Mouse (Mus musculus): ENCODE results near the gene Ccnt1. TPM values are rescaled to one million over a fixed set of nuclear protein-coding genes. Genes with fewer than 3 reads are reported as not detected.

Gene Ccnt1
- polyA plus RNA-seq, 1 experiment from 2014 or later: 69.7 TPM

GRCm38 (mm10) chr15:98607557-98607956 is 36.8 kb upstream of the Ccnt1 start:
- Histone ChIP-seq H3K4me3 (peak overlapping the region; percentile 75), H3K27me3 (no peaks in the 10 kb centered on the region), H3K27ac (no peak overlapping the region), H3K9ac (peak overlapping the region; percentile 88), H3K36me3 (peaks cover 29% of the 10 kb centered on the region), H3K4me1 (replicated peaks) (peaks cover 48% of the 10 kb centered on the region), H3K9me3 (no peaks in the 10 kb centered on the region), H3K4me2 (peak overlapping the region; percentile 76)
- no peak for ATAC-seq (ENCODE audit: low FRiP score)
- 13% methylated on average over 4 of the region's 4 CpGs for WGBS

GRCm38 (mm10) chr15:98606739-98607138 is 36.0 kb upstream of the Ccnt1 start:
- Histone ChIP-seq H3K4me2 (peak overlapping the region; percentile 76; the same call in 1 of the 2 replicates), H3K27ac (no peak overlapping the region), H3K9ac (peak overlapping the region; percentile 88; the same call in 1 of the 2 replicates), H3K9me3 (no peaks in the 10 kb centered on the region), H3K4me3 (no peak overlapping the region), H3K27me3 (no peaks in the 10 kb centered on the region), H3K36me3 (peaks cover 38% of the 10 kb centered on the region), H3K4me1 (replicated peaks) (peaks cover 56% of the 10 kb centered on the region)
- WGBS: 71% methylated on average over 9 of the region's 9 CpGs
- no peak for ATAC-seq (ENCODE audit: low FRiP score)

- Histone ChIP-seq H3K4me3 (no peak overlapping the region), H3K4me1 (replicated peaks) (peaks cover 56% of the 10 kb centered on the region), H3K36me3 (peaks cover 43% of the 10 kb centered on the region), H3K27ac (no peak overlapping the region), H3K4me2 (no peak overlapping the region), H3K27me3 (no peaks in the 10 kb centered on the region), H3K9me3 (no peaks in the 10 kb centered on the region), H3K9ac (no peak overlapping the region)
- ATAC-seq (ENCODE audit: low FRiP score): no peak
- WGBS: 90% methylated on average over 12 of the region's 12 CpGs
Measured at GRCm38 (mm10) chr15:98606051-98606536, 35.4 kb upstream of the Ccnt1 start.

- Histone ChIP-seq H3K27me3 (no peaks in the 10 kb centered on the region), H3K4me1 (replicated peaks) (peaks cover 57% of the 10 kb centered on the region), H3K27ac (no peak overlapping the region), H3K9me3 (no peaks in the 10 kb centered on the region), H3K4me3 (no peak overlapping the region), H3K4me2 (no peak overlapping the region), H3K9ac (no peak overlapping the region), H3K36me3 (peaks cover 58% of the 10 kb centered on the region)
- WGBS: 96% methylated on average over 24 of the region's 24 CpGs
- ATAC-seq (ENCODE audit: low FRiP score): no peak
Measured at GRCm38 (mm10) chr15:98604041-98604575, 33.4 kb upstream of the Ccnt1 start.

GRCm38 (mm10) chr15:98602921-98603458 is 32.3 kb upstream of the Ccnt1 start:
- no peaks in the 10 kb centered on the region for H3K9me3 ChIP-seq
- 0 out of 2 replicates have a peak overlapping the region, but pooled peaks have one; percentile 2 for H3K4me2 ChIP-seq
- no peaks in the 10 kb centered on the region for H3K27me3 ChIP-seq
- H3K9ac ChIP-seq: peak overlapping the region; percentile 56
- H3K36me3 ChIP-seq: peaks cover 68% of the 10 kb centered on the region
- 63% methylated on average over 4 of the region's 4 CpGs for WGBS
- H3K4me1 ChIP-seq (replicated peaks): peaks cover 49% of the 10 kb centered on the region
- no peak overlapping the region for H3K4me3 ChIP-seq
- no peak for ATAC-seq (ENCODE audit: low FRiP score)
- no peak overlapping the region for H3K27ac ChIP-seq

- WGBS: 61% methylated on average over 13 of the region's 13 CpGs
- no peaks in the 10 kb centered on the region for H3K27me3 ChIP-seq
- H3K4me1 ChIP-seq (replicated peaks): peaks cover 43% of the 10 kb centered on the region
- H3K27ac ChIP-seq: no peak overlapping the region
- no peaks in the 10 kb centered on the region for H3K9me3 ChIP-seq
- ATAC-seq (ENCODE audit: low FRiP score): no peak
- peaks cover 74% of the 10 kb centered on the region for H3K36me3 ChIP-seq
- 0 out of 2 replicates have a peak overlapping the region, but pooled peaks have one; percentile 15 for H3K4me2 ChIP-seq
- no peak overlapping the region for H3K4me3 ChIP-seq
- H3K9ac ChIP-seq: peak overlapping the region; percentile 56; the same call in 1 of the 2 replicates
Measured at GRCm38 (mm10) chr15:98602191-98602881, 31.6 kb upstream of the Ccnt1 start.

GRCm38 (mm10) chr15:98601832-98602190 is 31.1 kb upstream of the Ccnt1 start:
- Histone ChIP-seq H3K27me3 (no peaks in the 10 kb centered on the region), H3K9me3 (no peaks in the 10 kb centered on the region), H3K36me3 (peaks cover 80% of the 10 kb centered on the region), H3K4me1 (replicated peaks) (peaks cover 37% of the 10 kb centered on the region), H3K27ac (no peak overlapping the region), H3K4me3 (no peak overlapping the region), H3K4me2 (no peak overlapping the region), H3K9ac (0 out of 2 replicates have a peak overlapping the region, but pooled peaks have one; percentile 56)
- WGBS: 81% methylated on average over 7 of the region's 7 CpGs
- no peak for ATAC-seq (ENCODE audit: low FRiP score)

GRCm38 (mm10) chr15:98600036-98600709 is 29.4 kb upstream of the Ccnt1 start:
- WGBS: 81% methylated on average over 12 of the region's 12 CpGs
- no peak for ATAC-seq (ENCODE audit: low FRiP score)

GRCm38 (mm10) chr15:98596609-98597008 is 25.9 kb upstream of the Ccnt1 start:
- Histone ChIP-seq H3K27me3 (no peaks in the 10 kb centered on the region), H3K9me3 (no peaks in the 10 kb centered on the region), H3K36me3 (peaks cover 93% of the 10 kb centered on the region), H3K4me2 (no peak overlapping the region), H3K9ac (peak overlapping the region; percentile 8; the same call in 1 of the 2 replicates), H3K27ac (no peak overlapping the region), H3K4me3 (no peak overlapping the region), H3K4me1 (replicated peaks) (peaks cover 9% of the 10 kb centered on the region; the same call in 1 of the 2 replicates)
- ATAC-seq (ENCODE audit: low FRiP score): no peak
- 93% methylated on average over 14 of the region's 14 CpGs for WGBS

More at GRCm38 (mm10) chr15:98600036-98600709, 29.4 kb upstream of the Ccnt1 start:
- no peaks in the 10 kb centered on the region for H3K27me3 ChIP-seq
- H3K4me1 ChIP-seq (replicated peaks): peaks cover 29% of the 10 kb centered on the region
- H3K9me3 ChIP-seq: no peaks in the 10 kb centered on the region
- no peak overlapping the region for H3K4me2 ChIP-seq
- no peak overlapping the region for H3K9ac ChIP-seq
- no peak overlapping the region for H3K27ac ChIP-seq
- H3K36me3 ChIP-seq: peaks cover 89% of the 10 kb centered on the region
- no peak overlapping the region for H3K4me3 ChIP-seq

GRCm38 (mm10) chr15:98595049-98595448 is 24.3 kb upstream of the Ccnt1 start:
- no peak for ATAC-seq (ENCODE audit: low FRiP score)
- peaks cover 95% of the 10 kb centered on the region for H3K36me3 ChIP-seq
- WGBS: 94% methylated on average over 5 of the region's 5 CpGs
- H3K9ac ChIP-seq: no peak overlapping the region
- H3K27ac ChIP-seq: no peak overlapping the region
- H3K4me1 ChIP-seq (replicated peaks): peaks cover 1% of the 10 kb centered on the region; the same call in 1 of the 2 replicates
- no peaks in the 10 kb centered on the region for H3K27me3 ChIP-seq
- no peak overlapping the region for H3K4me3 ChIP-seq
- no peak overlapping the region for H3K4me2 ChIP-seq
- H3K9me3 ChIP-seq: no peaks in the 10 kb centered on the region

GRCm38 (mm10) chr15:98594193-98594592 is 23.5 kb upstream of the Ccnt1 start:
- H3K9ac ChIP-seq: no peak overlapping the region
- no peak overlapping the region for H3K4me3 ChIP-seq
- H3K4me1 ChIP-seq (replicated peaks): no peaks in the 10 kb centered on the region
- H3K27ac ChIP-seq: no peak overlapping the region
- H3K4me2 ChIP-seq: no peak overlapping the region
- H3K36me3 ChIP-seq: peaks cover 96% of the 10 kb centered on the region
- ATAC-seq (ENCODE audit: low FRiP score): no peak
- H3K27me3 ChIP-seq: no peaks in the 10 kb centered on the region
- WGBS: 84% methylated on average over 19 of the region's 19 CpGs
- no peaks in the 10 kb centered on the region for H3K9me3 ChIP-seq

- 66% methylated on average over 4 of the region's 4 CpGs for WGBS
- H3K36me3 ChIP-seq: peaks cover 76% of the 10 kb centered on the region
- no peaks in the 10 kb centered on the region for H3K4me1 ChIP-seq (replicated peaks)
- H3K27ac ChIP-seq: no peak overlapping the region
- no peak overlapping the region for H3K4me2 ChIP-seq
- no peaks in the 10 kb centered on the region for H3K27me3 ChIP-seq
- no peak overlapping the region for H3K4me3 ChIP-seq
- no peaks in the 10 kb centered on the region for H3K9me3 ChIP-seq
- no peak overlapping the region for H3K9ac ChIP-seq
- no peak for ATAC-seq (ENCODE audit: low FRiP score)
Measured at GRCm38 (mm10) chr15:98591396-98591795, 20.7 kb upstream of the Ccnt1 start.

All from hindbrain, embryonic 13.5 days (tissue).